Mouse (Mus musculus): ENCODE measurements around the gene Shh. TPM values are rescaled to one million over a fixed set of nuclear protein-coding genes. Genes with fewer than 3 reads are reported as not detected.

Gene Shh
- total RNA-seq, 2 experiments from 2014 or later, result not detected

GRCm38 (mm10) chr5:28460556-28461350 lies 6.3 kb downstream of the Shh start:
- DNase-seq, result no peak
- intact Hi-C loops (cut with DNase I), result no loop called here

- no peak for DNase-seq
- intact Hi-C loops (cut with DNase I), result loop anchor here (10.0 kb wide), 1 partner anchor 875 kb away; no protein-coding TSS in a partner anchor
Measured at GRCm38 (mm10) chr5:28459456-28460225, 7.4 kb downstream of the Shh start.

GRCm38 (mm10) chr5:28458821-28459240 lies 8.2 kb downstream of the Shh start:
- DNase-seq, result no peak
- intact Hi-C loops (cut with DNase I), result loop anchor here (10.0 kb wide), 1 partner anchor 876 kb away; no protein-coding TSS in a partner anchor

DNA sequence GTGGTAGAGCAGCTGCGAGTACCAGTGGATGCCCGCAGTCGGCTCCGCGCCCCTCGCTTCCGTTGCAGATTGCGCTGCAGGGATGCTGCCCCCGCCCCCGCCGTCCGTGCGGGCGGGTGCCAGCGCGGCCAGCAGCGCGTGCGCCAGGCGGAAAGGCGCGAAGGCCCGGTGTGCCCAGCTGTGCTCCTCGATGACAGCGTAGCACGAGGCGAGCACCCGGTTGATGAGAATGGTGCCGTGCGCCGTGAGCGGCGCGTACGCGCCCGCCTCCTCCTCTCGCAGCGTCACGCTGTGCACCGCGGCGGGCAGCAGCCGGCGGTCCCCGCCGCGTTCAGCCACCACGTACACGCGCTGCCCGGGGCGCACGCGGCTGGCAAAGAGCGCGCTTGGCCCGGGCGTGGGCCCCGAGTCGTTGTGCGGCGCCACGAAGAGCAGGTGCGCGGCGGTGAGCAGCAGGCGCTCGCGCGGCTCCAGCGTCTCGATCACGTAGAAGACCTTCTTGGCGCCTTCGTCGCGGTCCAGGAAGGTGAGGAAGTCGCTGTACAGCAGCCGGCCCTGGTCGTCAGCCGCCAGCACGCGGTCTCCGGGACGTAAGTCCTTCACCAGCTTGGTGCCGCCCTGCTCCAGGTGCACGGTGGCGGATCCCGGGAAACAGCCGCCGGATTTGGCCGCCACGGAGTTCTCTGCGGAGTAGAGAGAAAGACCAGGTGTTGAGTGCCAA lies 9.0 kb downstream of the Shh start:
- intact Hi-C loops (cut with DNase I), result loop anchor here (10.0 kb wide), 1 partner anchor 877 kb away; no protein-coding TSS in a partner anchor
- no peak for DNase-seq

- DNase-seq, result no peak
Measured at GRCm38 (mm10) chr5:28456366-28456765, 10.7 kb downstream of the Shh start.

DNA sequence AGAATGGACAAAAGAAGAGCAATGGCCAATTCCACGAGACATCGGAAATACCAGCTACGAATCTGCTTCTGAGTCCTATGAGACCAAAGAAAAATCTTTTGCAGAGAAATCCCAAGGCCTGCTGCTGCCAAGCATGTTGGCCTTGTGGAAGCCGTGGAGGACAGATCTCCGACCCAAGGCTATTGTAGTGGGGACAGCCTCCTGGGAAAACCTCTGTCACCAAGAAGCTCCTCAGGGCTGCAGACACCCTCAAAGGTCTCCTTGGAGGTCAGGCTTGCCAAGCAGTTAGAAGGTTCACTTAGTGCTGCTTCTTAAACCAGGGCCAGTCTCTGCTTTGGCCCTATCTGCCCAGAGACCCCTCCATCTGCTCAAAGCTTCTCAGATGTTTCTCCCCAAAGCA lies 11.3 kb downstream of the Shh start:
- DNase-seq, result no peak
- intact Hi-C loops (cut with DNase I), result loop anchor here (10.0 kb wide), 1 partner anchor 879 kb away; no protein-coding TSS in a partner anchor

More at GRCm38 (mm10) chr5:28456366-28456765, 10.7 kb downstream of the Shh start:
- intact Hi-C loops (cut with DNase I), result loop anchor here (10.0 kb wide), 1 partner anchor 878 kb away; no protein-coding TSS in a partner anchor

- no peak for DNase-seq
- intact Hi-C loops (cut with DNase I), result loop anchor here (5.0 to 10.0 kb wide), 4 partner anchors 583 to 880 kb away; no protein-coding TSS in a partner anchor
Measured at GRCm38 (mm10) chr5:28454546-28454945, 12.5 kb downstream of the Shh start.

- intact Hi-C loops (cut with DNase I), result loop anchor here (5.0 to 10.0 kb wide), 4 partner anchors 584 to 881 kb away; no protein-coding TSS in a partner anchor
- DNase-seq, result no peak
Measured at GRCm38 (mm10) chr5:28453523-28453922, 13.5 kb downstream of the Shh start.

- DNase-seq, result no peak
- intact Hi-C loops (cut with DNase I), result loop anchor here (5.0 to 10.0 kb wide), 4 partner anchors 584 to 882 kb away; no protein-coding TSS in a partner anchor
Measured at GRCm38 (mm10) chr5:28453086-28453485, 14.0 kb downstream of the Shh start.

DNA sequence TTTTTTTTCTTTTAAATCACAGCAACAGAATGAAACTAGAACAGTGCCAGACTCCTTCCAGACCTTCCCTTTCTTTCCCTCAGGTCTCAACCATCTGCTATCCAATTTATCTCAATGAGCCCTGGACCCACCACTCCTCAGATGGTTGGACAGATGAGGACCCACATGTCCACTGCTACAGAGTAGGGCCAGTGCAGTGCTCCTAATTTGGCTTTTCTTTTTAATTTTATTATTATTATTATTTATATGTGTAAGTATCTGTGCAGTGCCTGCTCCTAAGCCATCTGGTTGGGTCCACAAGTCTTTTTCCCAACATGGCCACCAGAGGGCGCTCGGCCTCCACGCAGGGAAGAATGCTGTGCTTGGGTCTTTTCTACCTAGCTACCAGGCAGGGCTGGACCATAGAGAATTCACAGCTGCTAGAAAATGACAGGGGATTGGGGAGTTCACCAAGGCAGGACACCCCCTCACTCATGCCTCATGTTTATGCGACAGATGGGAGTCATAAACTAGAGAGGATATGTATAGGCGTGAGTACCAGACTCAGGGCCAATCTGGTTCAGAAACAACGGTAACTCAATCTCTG lies 15.9 kb downstream of the Shh start:
- intact Hi-C loops (cut with DNase I), result loop anchor here (5.0 to 10.0 kb wide), 4 partner anchors 586 to 884 kb away; no protein-coding TSS in a partner anchor
- peak; percentile 77 to 88 for DNase-seq

GRCm38 (mm10) chr5:28450126-28450890 lies 16.7 kb downstream of the Shh start:
- intact Hi-C loops (cut with DNase I), result loop anchor here (5.0 to 10.0 kb wide), 4 partner anchors 587 to 884 kb away; no protein-coding TSS in a partner anchor
- no peak for DNase-seq

GRCm38 (mm10) chr5:28425926-28426325 lies 41.1 kb downstream of the Shh start:
- no peak for DNase-seq
- intact Hi-C loops (cut with DNase I), result no loop called here

GRCm38 (mm10) chr5:28423781-28424180 lies 43.3 kb downstream of the Shh start:
- no peak for DNase-seq

GRCm38 (mm10) chr5:28419640-28420265 lies 47.3 kb downstream of the Shh start:
- intact Hi-C loops (cut with DNase I), result no loop called here
- DNase-seq, result peak in 1 of 2 experiments; percentile 11

More at GRCm38 (mm10) chr5:28423781-28424180, 43.3 kb downstream of the Shh start:
- intact Hi-C loops (cut with DNase I), result no loop called here

DNA sequence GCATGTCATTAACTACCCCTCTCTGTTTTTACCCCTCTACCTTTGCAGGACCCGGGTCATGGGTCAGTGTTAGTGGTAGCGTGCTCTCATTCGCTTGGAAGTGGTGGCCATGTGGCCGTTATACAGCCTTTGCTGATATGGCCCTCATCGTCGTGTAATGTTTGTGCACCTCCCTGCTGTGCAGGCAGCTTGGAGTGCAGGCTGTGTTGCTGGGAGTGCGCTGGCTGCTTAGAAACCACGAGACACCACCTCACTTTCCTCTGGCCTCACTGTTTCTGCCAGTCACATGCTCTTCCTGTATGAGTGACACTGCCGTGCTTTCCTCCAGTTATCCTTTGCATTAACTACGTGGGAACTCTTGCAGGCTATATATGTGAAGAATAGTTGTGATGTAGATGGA lies 48.3 kb downstream of the Shh start:
- intact Hi-C loops (cut with DNase I), result no loop called here
- DNase-seq, result no peak

DNA sequence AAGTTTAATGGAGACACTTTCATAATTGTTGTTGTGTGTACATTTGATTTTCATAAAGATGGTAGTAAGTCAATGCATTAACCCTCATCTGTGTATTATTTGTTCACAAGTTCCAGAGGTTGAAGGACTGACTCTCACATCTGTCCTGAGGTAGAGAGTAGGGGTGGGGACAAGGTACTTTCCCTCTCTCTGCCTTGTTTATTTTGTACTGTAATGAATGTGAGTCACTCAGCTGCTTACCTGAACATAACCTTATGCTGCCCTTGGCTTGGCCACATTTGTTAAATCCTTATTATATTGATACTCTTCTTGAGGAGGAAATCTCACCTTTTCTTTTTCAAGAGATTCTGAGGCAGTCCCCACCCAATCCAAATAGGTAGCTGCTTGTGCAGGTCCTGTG lies 51.0 kb downstream of the Shh start:
- intact Hi-C loops (cut with DNase I), result no loop called here
- no peak for DNase-seq

GRCm38 (mm10) chr5:28414076-28414475 lies 53.0 kb downstream of the Shh start:
- intact Hi-C loops (cut with DNase I), result no loop called here
- DNase-seq, result no peak

- intact Hi-C loops (cut with DNase I), result no loop called here
- DNase-seq, result peak in 1 of 2 experiments; percentile 45
Measured at GRCm38 (mm10) chr5:28413533-28413932, 53.5 kb downstream of the Shh start.

All from heart, postnatal 14 days (tissue).